Mouse (Mus musculus): Measurements from ENCODE around the gene Bcas1.

Gene Bcas1

DNA sequence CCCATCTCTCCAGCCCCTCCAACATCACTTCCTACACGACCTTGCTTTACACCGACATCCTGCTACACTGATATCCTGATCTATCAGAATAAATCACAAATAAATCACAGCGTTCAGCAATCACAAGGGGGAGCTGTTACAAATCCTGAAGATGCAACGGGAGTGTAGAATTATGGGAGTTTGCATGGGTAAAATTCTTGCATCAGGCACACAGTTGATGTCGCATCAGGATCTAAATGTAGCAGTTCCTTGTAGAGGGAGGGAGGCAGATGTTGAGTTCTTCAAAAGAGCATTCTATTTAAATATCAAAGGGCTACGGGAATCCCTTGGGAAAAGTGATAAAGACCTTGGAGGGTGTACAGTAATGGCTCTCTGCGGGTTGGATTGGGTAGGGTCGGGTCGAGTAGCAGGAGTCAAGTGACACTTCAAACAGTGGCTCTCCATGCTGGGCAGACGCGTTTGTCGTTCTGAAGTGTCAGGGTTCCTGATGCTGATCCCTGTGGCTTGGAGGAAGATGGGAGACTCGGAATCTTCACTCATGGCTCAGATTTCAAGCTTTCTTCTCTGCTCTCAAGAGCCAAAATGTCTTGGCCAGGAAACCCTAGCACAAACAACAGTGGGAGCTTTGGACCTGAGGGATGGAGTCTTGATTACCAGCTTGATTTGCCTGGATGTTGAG, 16.0 kb downstream of the Bcas1 start:
- DNase-seq: no peak

DNA sequence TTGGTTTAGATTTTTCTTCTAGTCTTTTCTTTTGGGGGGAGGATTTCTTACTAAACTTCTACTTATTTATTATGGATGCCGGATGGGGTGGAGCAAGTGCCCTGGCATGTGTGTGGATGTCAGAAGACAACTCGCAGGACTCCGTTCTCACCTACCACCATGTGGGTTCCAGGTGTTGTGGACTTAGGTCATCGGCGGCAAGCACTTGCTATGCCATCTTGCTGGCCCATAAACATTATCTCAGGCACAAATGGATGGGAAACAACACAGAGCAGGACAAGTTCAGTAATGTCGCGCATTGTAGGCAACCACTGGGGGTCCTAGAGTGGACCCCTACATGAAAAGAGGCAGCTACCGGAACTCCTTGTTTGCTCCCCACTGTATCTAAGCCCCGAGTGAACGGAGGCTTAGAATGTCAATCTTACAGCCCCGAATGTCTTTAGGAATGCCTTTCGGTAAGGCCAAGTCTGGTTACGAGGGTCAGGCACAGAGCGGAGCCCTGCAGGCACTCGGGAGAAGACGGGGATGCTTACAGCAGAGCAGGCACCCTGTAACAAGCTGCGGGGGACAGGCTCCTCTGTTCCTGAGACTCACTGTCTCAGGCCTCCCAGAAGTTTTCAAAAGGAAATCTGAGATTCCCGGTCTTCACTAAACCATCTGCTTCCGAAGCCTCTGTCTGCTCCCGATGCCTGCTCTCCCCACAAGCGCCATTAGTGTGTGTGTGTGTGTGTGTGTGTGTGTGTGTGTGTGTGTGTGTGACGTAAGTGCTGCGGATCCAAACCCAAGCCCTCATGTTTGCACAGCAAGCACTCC, 16.8 kb downstream of the Bcas1 start:
- no peak for DNase-seq

DNA sequence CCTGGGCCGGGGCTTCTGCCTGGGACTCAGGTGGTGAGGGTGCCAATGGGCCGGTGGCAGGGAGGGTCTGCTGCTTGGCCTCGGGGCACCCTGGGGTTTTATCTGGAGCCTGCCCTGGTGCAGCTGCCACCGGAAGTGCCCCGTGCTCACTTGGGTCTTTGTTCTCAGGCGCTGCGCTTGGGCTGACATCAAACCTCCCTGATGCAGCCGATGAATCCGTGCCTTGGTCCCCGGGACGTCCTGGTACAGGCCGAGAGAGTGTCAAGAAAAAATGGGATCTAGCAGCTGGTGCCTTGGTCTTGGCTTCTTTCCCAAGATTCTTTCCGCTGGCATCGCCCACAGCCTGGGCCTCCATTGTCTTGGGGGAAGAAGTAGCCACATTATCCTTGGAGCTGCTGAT, 21.2 kb downstream of the Bcas1 start:
- DNase-seq: no peak

DNA sequence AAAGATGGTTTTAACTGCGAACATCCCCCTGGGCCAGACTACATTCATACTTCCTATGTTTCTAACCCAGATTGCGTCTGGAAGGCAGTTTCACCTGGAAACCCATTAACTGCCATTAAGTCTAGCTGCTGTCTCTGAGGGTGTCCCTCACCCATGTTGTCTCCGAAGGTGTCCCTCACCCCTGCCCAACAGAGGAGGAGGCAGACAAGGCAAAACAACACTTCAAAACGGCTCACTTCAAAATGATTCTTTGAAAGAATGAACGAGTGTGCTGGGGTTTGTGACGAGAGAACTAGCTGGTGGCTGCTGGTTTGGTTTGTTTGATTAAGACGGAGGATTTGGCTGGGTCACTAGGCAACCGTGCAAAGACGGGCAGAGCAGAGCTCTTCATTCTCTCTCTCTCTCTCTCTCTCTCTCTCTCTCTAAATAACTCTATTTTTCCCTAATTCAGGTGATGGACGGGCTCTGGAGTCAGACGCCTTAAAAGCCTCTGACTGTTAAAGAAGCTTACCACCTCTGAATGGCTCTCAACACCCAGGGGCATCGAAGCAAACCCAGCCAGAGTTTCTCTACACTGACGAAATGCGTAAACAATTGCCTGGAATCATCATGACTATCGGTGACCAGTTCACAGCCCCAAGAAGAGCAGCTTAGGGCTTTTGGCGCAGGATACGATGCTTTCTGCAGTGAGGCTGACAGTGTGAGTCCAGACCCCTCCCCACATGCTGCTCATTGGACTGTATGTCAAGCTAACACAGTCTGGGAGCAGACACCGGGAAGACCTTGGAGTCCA, 22.7 kb downstream of the Bcas1 start:
- DNase-seq: no peak

DNA sequence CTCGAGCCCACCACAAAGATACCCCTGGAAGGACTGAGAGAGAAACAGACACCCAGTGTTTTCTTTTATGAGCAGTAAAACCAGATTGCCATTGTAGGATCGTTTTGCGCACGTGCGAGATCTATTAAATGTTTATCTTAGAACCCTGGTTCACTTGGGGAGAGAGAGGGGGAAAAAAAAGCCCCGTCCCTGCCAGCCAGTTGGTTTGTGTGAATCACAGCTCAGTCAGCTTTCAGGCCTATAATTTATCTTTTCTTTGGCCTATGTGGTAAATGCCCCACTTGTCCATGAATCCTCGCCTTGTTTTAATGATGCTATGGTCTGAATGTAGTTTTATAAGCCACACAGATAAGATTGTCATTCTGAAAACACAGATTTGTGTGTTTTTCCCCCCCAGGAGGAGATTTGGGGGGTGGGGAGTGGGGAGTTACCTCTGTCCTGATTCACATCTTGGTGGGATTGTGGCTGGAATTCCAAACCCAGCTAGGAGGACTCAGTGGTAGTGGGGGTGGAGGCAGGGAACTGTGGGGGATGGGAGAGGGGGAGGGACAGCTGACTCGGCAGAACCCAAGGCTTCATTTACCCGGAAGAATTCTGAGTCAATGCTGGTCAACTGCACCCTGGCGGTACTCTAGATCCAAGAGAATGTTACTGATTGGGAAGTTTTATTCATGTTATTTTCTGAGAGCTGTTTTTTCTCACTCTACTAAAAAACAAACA, 23.8 kb downstream of the Bcas1 start:
- no peak for DNase-seq

DNA sequence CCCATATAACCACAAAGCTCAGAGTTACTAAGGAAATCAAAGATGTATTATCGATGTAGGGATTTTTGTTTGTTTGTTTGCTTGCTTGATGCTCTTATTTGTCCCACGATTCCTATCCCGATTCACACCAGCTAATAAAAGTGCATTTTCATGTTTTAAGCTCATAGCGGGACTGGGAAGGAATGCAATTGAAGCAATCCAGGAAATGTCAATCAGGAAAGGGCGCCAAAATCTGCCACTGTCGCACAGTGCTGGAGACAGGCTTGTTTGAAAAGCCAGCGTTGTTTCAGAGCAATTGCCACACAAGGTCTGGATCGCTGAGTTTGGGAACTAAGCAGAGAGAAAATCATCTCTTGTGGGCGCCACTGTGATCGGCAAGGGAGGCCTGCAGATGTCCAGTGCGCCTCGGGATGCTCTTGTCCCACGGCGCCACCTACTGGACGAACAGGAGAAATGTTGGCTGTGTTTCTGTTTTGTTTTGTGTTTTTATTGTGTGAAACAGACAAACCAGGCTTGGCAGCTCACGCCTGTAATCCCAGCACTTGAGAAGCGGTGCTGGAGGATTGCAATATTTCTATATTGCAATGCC, 26.3 kb downstream of the Bcas1 start:
- DNase-seq: peak; percentile 17 to 55

DNA sequence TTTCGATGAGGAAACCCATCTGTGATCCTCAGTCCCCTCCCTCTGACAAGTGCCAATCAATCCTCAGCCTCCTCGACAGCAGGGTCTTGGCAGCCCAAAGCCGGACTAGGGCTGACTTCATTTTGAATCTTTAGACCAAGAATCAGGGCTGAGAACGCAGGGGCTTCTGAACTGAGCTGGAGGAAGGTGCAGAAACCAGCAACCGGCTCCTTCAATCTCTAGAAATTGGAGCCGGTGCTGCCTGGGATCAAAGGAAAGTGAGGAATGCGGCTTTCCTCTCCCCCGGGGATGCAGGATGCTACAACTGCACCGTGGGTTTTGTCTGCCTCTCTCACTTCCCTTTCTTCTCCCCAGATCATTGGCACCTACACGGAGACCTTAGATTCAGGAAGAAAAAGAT, 27.0 kb downstream of the Bcas1 start:
- DNase-seq: no peak

DNA sequence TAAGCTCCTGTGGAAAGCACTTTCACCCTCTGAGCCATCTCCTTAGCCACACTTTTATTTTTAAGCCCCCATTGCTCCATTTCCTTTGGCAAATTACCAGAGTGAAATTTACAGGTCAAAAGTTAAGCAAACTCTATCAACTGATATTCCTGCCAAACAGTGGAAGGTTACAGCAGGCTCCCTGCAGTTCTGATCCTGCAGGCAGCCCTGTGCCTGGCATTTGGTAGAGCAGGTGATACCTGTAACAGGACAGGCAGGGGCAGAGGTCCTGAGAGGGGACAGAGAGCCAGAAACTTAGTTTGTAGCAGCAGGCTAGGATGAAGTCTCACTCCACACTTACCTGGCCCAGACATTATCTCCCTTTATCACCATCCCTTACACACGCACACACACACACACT, 35.7 kb downstream of the Bcas1 start:
- no peak for DNase-seq

DNA sequence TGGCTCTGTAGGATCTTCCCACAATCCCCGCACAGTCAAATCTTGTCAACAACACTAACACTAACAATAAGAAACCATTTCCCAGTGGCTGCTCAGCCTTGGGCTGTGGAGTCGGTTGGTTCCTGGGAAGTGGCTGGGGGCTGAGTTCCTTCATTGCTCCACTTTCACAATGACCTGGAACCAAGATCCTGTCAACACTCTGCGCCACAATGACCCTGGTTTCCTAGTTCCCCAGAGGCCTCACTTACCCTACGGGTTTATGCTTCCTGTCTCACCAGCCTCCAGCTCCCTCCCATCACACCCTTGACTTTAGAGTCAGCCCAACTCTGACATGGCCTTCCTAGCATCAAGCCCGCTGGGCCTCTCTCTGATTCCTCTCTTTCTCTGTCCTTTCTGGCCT, 39.3 kb downstream of the Bcas1 start:
- no peak for DNase-seq

DNA sequence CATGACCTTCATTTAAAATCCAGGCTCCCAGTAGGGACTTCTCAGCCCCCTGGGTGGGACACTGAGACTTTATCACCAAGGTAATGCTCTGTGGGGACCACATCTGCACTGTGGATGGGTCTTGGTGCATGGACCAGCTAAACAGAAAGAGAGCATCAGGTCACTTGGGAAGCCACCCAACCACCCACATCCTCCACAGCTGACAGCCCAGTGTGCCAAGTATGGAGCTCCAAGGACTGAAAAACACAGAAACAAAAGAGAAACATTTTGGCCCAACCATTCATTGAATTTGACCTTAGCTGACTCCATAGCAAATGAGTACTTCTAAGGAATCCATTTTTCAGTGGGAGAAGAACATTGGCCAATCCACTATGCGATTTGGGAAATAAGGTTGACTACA, 42.1 kb downstream of the Bcas1 start:
- no peak for DNase-seq

DNA sequence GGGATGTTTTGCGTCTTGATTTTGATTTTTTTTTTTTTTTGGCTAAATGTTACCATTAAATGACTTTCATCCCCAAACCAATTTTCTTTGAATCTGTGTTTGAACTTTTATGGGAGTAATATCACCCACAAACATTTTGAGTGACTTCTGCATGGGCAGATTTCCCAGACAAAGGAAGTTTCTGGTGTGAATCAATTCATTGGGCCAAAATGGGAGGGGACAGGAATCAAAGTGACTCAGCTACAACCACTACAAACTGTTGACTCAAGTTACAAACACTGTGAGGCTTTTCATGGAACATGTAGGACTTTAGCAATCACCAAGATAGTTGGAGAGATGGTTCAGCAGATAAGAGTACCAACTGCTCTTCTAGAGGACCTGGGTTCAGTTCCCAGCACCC, 42.9 kb downstream of the Bcas1 start:
- no peak for DNase-seq

DNA sequence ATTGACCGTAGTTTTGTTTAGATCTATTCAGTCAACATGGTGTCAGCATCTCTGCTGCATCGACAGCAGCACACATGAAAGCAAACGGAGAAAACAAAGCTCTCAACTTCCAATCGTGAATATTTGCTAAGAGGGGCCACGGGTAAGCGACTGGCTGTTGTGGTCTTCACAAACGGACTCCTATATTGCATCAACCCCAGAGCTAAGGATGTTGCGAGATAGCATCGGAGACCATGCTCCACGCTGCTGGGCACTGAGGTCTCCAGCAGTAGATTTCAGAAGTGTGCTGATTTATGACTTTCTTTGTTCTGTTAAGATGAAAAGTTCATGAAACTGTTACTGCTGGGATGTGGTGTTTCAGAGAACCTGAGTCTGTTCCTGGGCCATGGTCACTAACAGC, 54.3 kb downstream of the Bcas1 start:
- no peak for DNase-seq

DNA sequence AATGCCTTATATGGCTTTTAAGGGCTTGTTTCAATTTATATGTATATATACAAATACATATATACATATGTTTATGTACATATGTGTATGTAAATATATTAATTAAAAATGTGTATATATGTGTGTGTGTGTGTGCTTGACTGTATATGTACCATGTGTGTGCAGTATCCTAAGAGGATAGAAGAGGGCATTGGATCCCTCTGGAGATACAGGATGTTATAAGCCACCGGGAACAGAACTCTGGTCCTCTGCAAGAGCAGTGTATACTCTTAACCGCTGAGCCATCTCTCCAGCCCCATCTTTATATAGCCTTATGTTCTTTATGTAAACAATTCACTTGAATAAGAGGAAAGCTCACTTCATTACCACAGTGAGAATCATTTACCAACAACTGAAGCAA, 62.0 kb downstream of the Bcas1 start:
- no peak for DNase-seq

DNA sequence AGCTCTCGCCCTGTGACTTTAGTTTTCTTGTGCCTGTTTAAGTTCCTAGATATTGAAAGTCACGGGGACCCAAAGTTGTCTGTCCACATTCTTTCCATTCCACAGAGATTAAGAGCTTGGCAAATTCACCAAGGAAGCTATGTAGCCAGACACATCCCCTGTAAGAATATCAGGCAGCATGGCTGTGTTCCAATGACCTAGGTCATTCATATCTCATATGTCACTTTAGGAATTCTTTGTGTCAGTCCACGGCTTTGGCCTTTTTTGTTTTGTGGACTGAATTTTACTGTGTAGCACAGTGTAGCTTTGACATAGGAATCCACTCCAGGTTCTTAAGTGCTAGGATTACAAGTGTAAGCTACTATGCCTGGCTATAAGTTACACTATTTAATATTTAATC, 62.4 kb downstream of the Bcas1 start:
- no peak for DNase-seq

DNA sequence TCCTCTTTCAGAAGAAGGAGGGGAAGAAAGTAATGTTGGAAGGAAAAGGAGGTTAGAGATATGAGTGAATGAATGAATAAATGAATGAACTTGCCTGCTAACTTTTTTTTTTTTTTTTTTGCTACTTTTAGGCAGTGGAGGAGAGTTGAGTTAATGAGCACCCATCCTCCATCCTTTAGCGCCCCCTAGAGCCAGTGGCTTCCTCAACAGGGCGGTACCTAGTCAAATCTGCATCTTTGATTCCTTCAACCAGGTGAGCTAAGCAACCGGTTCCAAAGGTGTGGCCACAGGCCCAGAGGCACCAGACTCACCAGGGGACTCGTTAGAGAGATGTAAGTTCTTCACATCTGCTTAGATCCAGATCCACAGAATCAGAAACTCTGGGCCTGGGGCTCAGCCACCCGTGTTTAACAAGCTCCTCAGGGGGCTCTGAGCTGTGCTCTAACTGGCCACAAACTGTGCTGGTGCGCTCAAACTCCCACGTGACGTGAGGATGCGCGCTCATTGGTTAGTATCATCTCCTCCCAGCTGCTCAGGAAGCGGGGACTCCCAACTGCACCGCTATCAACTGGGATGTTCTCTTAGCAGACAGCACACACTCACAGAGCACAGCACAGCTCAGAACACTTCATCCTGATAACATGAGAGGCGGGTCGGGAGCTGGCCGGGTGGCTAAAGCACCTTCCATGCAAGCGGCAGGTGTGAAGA, 70.8 kb downstream of the Bcas1 start:
- peak in 1 of 2 experiments; percentile 37 for DNase-seq

DNA sequence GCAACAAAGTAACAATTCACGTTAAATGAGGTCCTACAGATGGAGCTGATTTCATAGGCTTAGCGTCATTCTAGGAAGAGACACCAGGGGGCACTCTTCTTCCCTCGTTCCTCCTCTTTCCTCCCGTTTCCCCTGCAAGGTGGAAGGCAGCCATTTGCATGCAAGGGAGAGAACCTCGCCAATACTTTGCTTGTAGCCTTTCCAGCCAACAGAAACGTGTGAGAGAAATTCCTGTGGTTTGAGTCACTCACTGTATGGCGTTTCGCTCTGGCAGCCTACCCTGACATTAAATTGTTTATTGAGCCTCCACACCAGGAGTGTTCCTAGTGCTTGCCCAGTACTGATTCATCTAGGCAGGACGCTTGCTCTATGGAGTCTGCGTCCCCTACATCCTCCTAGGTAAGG, 72.7 kb downstream of the Bcas1 start:
- DNase-seq: peak in 1 of 2 experiments; percentile 56

DNA sequence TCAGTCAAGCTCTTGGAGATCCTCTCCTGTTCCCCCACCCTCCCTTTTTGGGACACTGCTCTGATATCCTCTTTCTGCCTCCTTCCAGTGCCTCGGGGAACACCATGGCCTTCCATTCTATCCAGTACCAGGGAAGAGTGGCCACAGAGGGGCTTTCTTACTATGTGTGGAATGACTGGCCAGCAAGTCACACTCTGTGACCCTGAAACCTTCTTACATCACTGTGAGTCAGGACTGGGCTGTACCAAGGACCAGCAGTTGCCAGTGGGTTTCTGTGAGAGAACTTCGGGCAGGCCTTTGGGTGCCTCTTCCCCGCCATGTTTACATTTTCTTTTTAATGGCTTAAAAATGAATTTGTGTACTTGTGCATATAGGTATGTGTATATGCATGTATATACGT, 75.4 kb downstream of the Bcas1 start:
- no peak for DNase-seq

DNA sequence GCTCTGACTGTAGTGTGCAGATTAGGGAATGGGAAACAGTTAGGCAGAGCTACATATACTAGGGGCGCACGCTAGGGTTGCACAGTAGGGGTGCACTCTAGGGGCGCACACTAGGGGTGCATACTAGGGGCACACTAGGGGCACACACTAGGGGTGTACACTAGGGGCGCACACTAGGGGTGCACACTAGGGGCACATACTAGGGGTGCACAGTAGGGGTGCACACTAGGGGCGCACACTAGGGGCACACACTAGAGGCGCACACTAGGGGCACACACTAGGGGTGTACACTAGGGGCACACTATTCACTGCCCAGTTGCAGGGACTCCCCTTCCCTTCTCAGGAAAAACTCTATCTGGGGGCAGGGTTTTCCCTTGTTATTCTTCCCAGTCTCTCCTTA, 75.8 kb downstream of the Bcas1 start:
- no peak for DNase-seq

DNA sequence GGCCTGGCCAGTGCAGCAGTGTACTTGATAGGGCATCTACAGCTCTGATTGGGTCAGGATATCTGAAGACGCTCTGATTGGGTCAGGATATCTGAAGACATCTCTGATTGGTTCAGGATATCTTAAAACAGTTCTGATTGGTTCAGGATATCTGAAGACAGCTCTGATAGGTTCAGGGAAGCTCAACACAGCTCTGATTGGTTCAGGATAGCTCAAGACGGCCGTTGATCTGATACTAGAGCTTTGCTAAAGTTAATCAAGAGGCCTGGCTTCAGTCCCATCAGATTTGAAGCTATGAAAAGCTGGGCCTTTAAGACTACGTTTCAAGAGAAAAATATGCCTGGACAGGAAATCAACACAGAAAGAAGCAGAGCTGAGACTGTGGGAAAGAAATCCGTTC, 77.9 kb downstream of the Bcas1 start:
- DNase-seq: no peak

DNA sequence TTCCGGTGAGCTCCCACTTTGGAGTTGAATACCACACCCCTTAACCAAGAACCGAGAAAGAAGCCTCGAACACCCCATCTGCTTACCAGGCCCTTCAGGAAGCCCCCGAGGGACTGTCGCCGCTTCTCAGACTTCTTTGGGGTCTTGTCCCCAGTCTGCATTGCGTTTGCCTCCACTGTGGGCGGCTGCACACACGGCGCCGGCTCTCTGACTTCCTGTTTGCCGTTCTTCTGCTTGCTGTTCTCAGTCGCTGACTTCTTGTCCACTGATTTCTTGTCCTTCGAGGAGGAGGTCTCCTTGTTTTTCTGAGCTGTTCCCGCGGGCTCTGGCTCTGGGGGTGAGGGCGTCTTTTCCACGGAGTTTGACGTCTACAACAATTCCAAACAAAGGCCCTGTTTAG, 78.5 kb downstream of the Bcas1 start:
- no peak for DNase-seq

DNA sequence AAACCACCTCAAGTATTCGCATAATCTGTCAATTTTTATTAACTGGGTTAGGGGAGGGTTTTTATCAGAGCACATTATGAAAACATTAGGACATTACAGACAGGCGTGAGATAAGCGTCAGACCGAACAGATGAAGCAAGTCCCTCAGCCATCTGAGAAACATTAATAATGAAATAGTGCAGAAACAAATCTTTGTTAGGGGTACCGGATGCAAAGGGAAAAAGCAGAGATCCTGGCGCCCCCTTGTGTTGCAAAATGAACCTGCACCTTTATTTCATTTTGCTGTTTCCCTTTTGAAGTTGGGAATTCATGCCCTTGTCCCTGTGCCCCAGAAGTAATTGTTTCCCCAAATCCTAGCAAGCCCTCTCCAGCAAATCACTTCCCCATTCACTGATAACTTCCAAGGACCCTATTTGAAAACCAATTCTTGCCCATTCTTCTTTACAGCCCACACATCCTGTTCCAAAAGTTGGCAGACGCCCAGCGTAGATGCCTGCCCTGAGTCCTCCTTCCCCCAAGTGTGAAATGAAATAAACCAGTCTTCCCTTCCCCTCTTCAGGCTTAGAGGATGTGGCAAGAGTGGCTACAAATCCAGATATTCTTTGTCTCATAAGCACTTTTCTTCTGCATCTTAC, 80.4 kb downstream of the Bcas1 start:
- peak in 1 of 2 experiments; percentile 65 for DNase-seq

DNA sequence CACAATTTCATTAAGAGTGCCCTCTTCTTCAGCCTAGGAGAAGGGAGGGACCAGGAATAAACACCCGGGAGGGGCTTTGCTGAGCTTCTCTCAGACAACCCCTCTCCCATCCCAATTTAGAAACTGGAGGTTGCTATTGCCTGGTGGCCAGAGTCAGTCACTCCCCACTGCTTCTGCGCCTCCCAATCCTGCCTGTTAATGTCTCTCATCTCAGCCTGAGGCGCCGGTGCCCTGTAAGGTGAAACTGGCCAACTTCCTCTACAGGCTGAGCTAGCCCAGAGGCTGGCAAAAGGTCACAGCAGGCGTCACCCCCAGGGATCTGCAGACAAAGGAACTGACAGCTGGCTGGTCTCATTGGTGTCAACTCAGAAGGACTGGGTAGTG, 82.2 kb downstream of the Bcas1 start:
- peak; percentile 46 to 52 for DNase-seq

Measured in spleen, adult 18-20 months (tissue).